Mouse (Mus musculus) spleen, postnatal 0 days (tissue): Measurements from ENCODE around the gene Thoc6. TPM values are rescaled to one million over a fixed set of nuclear protein-coding genes. Genes with fewer than 3 reads are reported as not detected.

ENCODE experiments used
- polyA plus RNA-seq: library from polyadenylated mRNA; unstranded; fragments of >200 nt; fragmentation: Nextera tagmentation; extraction: Ambion mirVana; gene quantifications from 2 replicates; pipeline ENCODE4 v1.2.1, GENCODE M21; 2015

Thoc6 gene
- 21.1 and 22.3 TPM in 2 replicates for polyA plus RNA-seq

DNA sequence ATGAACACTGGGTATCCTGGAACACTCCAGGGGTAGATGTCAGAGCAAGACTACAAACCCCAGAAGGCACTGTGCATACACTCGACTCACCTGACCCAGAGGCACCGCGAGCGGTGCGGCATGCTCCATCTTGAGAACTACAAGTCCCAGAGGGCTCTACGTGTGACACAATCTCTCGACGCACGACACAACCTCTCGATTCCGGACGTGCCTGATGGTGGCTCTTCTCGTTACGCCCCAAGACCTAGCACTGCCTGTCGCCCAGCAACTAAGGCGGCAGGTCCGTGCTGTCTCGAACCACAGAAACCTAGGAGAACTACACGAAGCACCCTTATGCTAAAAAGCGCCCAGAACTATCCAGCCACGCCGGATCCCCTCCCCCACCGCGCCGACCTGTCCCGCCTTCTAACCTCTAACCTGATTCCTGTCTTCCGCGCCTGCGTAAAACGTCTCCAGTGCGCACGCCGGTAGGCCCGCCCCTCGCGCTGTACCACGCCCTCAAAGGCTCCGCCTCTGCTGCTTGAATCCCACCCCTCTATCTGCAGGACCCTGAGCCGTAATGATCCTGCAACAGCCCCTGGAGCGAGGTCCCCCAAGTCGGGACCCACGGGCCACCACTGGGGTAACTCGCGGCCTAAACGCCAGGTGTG, at the start of gene Thoc6, which contains the start of gene Hcfc1r1:
Gene Thoc6 (minus strand): TSS at position 459 of the 650 bp plus-strand sequence.
Gene Hcfc1r1 (plus strand): TSS at position 173 of the 650 bp plus-strand sequence.

DNA sequence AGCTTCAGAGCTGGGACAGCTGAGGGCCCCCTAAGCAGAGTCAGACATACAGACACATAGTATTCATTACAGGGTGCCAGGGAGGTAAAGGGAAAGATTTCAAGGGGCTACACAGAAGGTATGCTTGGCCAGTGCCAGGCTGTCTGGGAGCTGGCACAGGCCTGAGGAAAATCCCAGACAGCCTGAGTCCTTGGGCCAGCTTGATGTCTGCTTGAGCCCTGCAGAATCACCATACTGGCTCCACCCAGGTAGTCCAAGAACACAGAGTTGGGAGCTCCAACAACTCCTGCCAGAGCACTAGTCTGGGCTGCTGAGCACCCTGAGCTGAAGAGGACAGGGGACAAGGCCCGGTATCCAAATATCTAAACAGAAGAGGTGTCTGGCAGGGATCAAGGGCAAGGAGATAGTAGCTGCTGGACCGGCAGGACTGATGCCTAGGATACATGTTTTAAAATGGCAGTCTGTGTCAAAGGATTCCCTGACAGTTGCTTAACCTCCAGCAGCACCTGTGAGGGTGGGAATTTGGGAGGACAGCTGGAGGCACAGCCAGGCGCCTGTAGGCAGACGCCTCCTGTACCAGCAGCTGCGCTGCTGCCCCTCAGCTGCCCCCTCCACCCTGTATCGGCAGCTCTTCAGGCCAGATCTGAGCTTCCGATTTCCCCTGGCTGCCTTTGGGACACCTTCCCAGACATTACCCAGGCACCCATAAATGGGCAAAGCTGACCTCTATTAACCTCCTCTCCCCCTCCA, 48.9 kb upstream of the Thoc6 start, which contains the start of gene 1520401A03Rik:
Gene 1520401A03Rik (minus strand): TSS at position 408 of the 750 bp plus-strand sequence.

GRCm38 (mm10) chr17:23683856-23684672, 10.4 kb upstream of the Thoc6 start, which contains the start of gene Cldn9:
Gene Cldn9, minus strand, starts transcription at chr17:23684026.

GRCm38 (mm10) chr17:23679127-23679835, 5.6 kb upstream of the Thoc6 start, which contains the start of gene Cldn6:
Gene Cldn6, plus strand, starts transcription at chr17:23679249.

GRCm38 (mm10) chr17:23677236-23677679, 3.6 kb upstream of the Thoc6 start, which contains the start of gene Tnfrsf12a:
Gene Tnfrsf12a, minus strand, starts transcription at chr17:23677468.

DNA sequence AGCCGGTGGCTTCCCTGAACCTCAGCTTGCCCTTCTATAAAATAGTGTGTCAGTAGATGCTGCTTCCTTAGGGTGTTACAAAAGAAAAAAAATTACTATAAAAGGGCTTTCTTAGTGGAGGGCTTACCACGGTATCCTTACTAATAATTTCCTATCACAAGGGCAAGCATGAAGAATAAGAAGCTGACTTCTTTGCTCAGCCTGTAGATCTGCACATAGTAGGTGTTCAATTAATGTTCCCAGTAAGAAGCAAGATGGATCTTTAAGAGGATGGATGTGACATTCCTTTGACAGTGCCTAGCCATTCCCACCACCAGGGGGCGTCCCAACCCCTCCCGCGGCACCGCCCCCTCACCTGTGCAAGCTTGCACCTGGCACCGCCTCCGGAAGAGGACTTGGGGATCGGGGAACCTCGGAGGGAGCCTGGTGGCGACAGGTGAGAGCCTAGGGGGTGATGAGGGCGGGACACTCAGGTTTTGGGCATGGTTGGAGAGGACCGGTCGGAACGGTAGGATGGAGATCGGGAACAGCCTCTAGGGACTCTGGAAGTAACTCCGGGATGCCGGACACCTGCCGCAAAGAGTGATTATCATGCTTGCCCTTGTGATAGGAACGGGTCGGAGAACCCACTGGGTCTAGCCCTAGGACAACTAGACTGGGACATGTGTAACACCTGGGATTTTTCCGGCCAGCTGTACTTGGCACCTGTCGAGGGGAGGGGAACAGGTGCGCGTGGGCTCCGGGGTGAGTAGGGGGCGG, 13.4 kb downstream of the Thoc6 start, which contains the start of gene Bicdl2:
Gene Bicdl2 (plus strand): TSS at position 390 of the 759 bp plus-strand sequence.

GRCm38 (mm10) chr17:23644613-23645495, 28.8 kb downstream of the Thoc6 start, which contains the start of gene Mmp25:
Gene Mmp25, minus strand, starts transcription at chr17:23645277.

Other genes starting within 250 kb of the Thoc6 start
- not detected in 2 replicates for gene Vmn2r117, start 194.2 kb downstream of the Thoc6 start, polyA plus RNA-seq
- 6.9 and 8.1 TPM in 2 replicates for gene Zfp213, start 109.6 kb downstream of the Thoc6 start, polyA plus RNA-seq
- 1.9 and 2.2 TPM in 2 replicates for gene Zfp13, start 74.4 kb downstream of the Thoc6 start, polyA plus RNA-seq
- gene Zscan10, start 73.0 kb downstream of the Thoc6 start, polyA plus RNA-seq = not detected in 2 replicates
- 3.0 and 4.4 TPM in 2 replicates for gene Mmp25, start 28.6 kb downstream of the Thoc6 start, polyA plus RNA-seq
- 0.11 and 0.35 TPM in 2 replicates for gene Bicdl2, start 13.4 kb downstream of the Thoc6 start, polyA plus RNA-seq
- 43.1 and 43.5 TPM in 2 replicates for gene Hcfc1r1, start 286 bp downstream of the Thoc6 start, polyA plus RNA-seq
- 3.4 and 4.0 TPM in 2 replicates for gene Tnfrsf12a, start 3.6 kb upstream of the Thoc6 start, polyA plus RNA-seq
- gene Cldn6, start 5.4 kb upstream of the Thoc6 start, polyA plus RNA-seq = 0.11 TPM in 1 of 2 replicates, not detected in the other
- 0.08 TPM in 2 replicates for gene Cldn9, start 10.1 kb upstream of the Thoc6 start, polyA plus RNA-seq
- gene 1520401A03Rik, start 48.9 kb upstream of the Thoc6 start, polyA plus RNA-seq = 0.11 TPM in 1 of 2 replicates, not detected in the other
- 37.2 and 39.2 TPM in 2 replicates for gene Pkmyt1, start 52.5 kb upstream of the Thoc6 start, polyA plus RNA-seq
- gene Paqr4, start 67.0 kb upstream of the Thoc6 start, polyA plus RNA-seq = 10.5 and 12.2 TPM in 2 replicates
- not detected in 2 replicates for gene Kremen2, start 72.0 kb upstream of the Thoc6 start, polyA plus RNA-seq
- 19.2 and 22.6 TPM in 2 replicates for gene Flywch1, start 97.7 kb upstream of the Thoc6 start, polyA plus RNA-seq
- gene Flywch2, start 112.2 kb upstream of the Thoc6 start, polyA plus RNA-seq = 3.5 and 6.6 TPM in 2 replicates
- gene Srrm2, start 116.7 kb upstream of the Thoc6 start, polyA plus RNA-seq = 290 and 303 TPM in 2 replicates
- 632 and 659 TPM in 2 replicates for gene Elob, start 155.3 kb upstream of the Thoc6 start, polyA plus RNA-seq
- not detected in 2 replicates for gene Prss33, start 162.2 kb upstream of the Thoc6 start, polyA plus RNA-seq
- not detected in 2 replicates for gene Prss32, start 170.0 kb upstream of the Thoc6 start, polyA plus RNA-seq
- not detected in 2 replicates for gene Prss41, start 170.3 kb upstream of the Thoc6 start, polyA plus RNA-seq
- gene Prss21, start 194.2 kb upstream of the Thoc6 start, polyA plus RNA-seq = not detected in 2 replicates
- gene Dcpp1, start 207.0 kb upstream of the Thoc6 start, polyA plus RNA-seq = not detected in 2 replicates
- not detected in 2 replicates for gene Dcpp2, start 207.0 kb upstream of the Thoc6 start, polyA plus RNA-seq
- not detected in 2 replicates for gene Dcpp3, start 243.6 kb upstream of the Thoc6 start, polyA plus RNA-seq